Mouse (Mus musculus): ENCODE measurements around the gene Gm21731.
"Not testable (repeated sequence)": the region's sequence is repeated elsewhere in the genome, so short reads cannot be mapped to it uniquely, and the experiment has no call there.

Gene Gm21731

DNA sequence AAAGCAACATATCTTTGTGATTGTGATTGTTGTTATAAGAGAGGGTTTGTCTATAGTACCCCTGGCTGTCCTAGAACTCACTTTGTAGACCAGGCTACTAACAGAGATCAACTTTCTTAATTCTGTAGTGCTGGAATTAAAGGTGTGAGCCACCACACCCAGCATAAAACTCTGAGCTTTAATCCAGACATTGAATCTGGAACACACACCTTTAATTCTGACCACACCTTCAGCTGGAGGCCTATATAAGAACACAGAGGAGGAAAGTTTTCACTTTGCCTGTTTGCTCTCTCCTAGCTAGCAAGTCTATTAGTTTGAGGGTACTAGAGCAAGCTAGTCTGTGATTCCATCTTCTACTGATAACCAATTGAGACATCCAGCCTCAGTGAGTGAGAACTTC, at the start of gene Gm21731:
Gene Gm21731 (plus strand): TSS at position 301 of the 400 bp plus-strand sequence.
- not testable (repeated sequence) for DNase-seq (ENCODE audit: low read depth in 2 of 2, low spot score in 2 of 2)

DNA sequence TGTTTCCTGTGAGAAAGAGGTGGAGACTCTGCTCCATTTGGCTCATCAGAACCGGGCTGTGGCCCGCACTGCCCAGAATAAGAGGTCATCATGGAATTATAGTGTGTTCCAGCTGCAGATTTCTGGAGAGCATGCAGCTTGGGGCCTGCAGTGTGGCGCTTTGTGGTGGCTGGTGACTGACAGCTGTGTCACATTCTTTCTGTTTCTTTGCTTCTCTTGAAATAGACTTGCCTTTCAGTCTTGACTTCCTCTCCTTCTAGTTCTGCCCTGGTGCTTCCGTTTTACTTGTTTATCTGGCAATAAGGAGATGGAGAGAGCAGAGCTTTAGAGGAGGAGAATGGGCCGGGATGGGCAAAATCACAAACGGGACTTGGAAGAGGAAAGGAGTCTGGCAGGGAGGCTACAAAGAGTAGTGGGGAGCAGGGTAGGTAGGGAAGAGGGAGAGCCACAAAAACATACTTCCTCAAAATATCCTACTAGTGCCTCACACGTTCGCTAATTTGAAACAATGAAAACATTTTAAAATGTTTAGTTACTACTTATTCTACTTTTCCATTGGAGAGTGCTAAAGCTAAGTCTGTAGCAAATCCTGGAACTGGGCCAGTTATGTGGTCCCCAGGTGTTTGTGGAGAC, 42.6 kb upstream of the Gm21731 start:
- not testable (repeated sequence) for DNase-seq (ENCODE audit: low read depth in 2 of 2, low spot score in 2 of 2)

DNA sequence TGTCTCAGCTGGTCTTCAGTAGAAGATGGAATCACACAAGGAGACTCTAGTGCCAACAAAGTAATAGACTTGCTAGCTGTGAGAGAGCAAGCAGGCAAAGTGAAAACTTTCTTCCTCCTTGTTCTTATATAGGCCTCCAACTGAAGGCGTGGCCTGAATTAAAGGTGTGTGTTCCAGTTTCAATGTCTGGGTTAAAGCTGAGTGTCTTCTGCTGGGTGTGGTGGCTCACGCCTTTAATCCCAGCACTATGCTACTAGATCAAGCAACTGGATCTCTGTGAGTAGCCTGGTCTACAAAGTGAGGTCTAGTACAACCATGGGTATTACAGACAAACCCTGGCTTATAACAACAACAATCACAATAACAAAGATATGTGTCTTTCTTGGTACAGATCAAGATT, 23.1 kb upstream of the Gm21731 start, which contains the start of gene Gm21762:
Gene Gm21762 (minus strand): TSS at position 101 of the 400 bp plus-strand sequence.
- not testable (repeated sequence) for DNase-seq (ENCODE audit: low read depth in 2 of 2, low spot score in 2 of 2)

DNA sequence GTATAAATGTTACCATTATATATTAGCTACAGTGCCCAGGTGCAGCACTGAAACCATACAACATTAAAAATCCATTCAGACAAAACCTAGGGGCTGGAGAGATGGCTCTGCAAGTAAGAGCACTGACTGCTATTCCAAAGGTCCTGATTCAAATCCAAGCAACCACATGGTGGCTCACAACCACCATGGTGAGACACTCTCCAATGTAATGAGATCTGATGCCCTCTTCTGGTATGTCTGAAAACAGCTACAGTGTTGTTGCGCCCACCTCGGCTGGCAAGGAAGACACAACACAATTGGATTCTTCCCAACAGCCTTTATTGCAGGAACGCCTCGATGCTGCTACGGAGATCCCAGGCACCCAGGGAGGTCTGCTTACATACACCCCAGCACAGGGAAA, 18.0 kb upstream of the Gm21731 start:
- DNase-seq (ENCODE audit: low read depth in 2 of 2, low spot score in 2 of 2), result not testable (repeated sequence)

- DNase-seq (ENCODE audit: low read depth in 2 of 2, low spot score in 2 of 2), result not testable (repeated sequence)
Observed at GRCm38 (mm10) chr13:120223012-120223659, 15.8 kb upstream of the Gm21731 start.

GRCm38 (mm10) chr13:120231798-120232197, 7.1 kb upstream of the Gm21731 start:
- not testable (repeated sequence) for DNase-seq (ENCODE audit: low read depth in 2 of 2, low spot score in 2 of 2)

- DNase-seq (ENCODE audit: low read depth in 2 of 2, low spot score in 2 of 2), result not testable (repeated sequence)
Observed at GRCm38 (mm10) chr13:120232447-120233049, 6.4 kb upstream of the Gm21731 start.

GRCm38 (mm10) chr13:120251208-120251924, 12.5 kb downstream of the Gm21731 start:
- not testable (repeated sequence) for DNase-seq (ENCODE audit: low read depth in 2 of 2, low spot score in 2 of 2)

- DNase-seq (ENCODE audit: low read depth in 2 of 2, low spot score in 2 of 2), result not testable (repeated sequence)
Observed at GRCm38 (mm10) chr13:120258817-120259658, 20.1 kb downstream of the Gm21731 start.

DNA sequence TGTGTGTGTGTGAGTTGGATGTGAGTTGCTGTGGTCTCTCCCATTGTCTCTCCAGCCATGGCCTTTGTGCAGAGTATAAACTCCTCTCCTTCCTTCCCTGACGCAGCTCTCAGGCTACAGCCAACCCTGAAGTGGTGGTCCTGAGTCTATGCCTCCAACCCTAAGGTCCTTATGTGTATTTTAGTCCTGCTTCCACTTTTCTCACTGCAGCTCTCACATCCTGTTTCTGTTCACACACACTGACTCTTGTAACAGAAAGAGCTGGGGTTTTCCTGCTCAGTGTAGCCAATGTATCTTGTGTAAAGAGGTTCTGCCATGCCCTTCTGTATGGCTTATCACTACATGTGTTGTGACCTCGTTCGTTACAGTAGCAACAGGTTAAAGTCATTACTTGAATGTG, 20.8 kb downstream of the Gm21731 start:
- not testable (repeated sequence) for DNase-seq (ENCODE audit: low read depth in 2 of 2, low spot score in 2 of 2)

GRCm38 (mm10) chr13:120262870-120263269, 24.0 kb downstream of the Gm21731 start, which contains the start of gene AF067061:
AF067061 (plus strand) TSS chr13:120263114.
- not testable (repeated sequence) for DNase-seq (ENCODE audit: low read depth in 2 of 2, low spot score in 2 of 2)

GRCm38 (mm10) chr13:120277837-120278236, 38.9 kb downstream of the Gm21731 start:
- DNase-seq (ENCODE audit: low read depth in 2 of 2, low spot score in 2 of 2), result not testable (repeated sequence)

- DNase-seq (ENCODE audit: low read depth in 2 of 2, low spot score in 2 of 2), result no peak
Observed at GRCm38 (mm10) chr13:120278784-120279183, 39.9 kb downstream of the Gm21731 start.
